Mouse (Mus musculus) limb, embryonic 14.5 days (tissue): ENCODE results near the gene Ugt1a7c. TPM values are rescaled to one million over a fixed set of nuclear protein-coding genes. Genes with fewer than 3 reads are reported as not detected.
"Not testable (repeated sequence)": the region's sequence is repeated elsewhere in the genome, so short reads cannot be mapped to it uniquely, and the experiment has no call there.

Source experiments
- ATAC-seq: fragments of 200-750 bp; cut with Nextera tagmentation; 2 replicates; pipeline ENCODE4 v1.8.0; 2017; ENCODE audit warnings: low read depth, moderate number of reproducible peaks, moderate TSS enrichment; ENCODE audit not compliant: low FRiP score
- DNase-seq: peaks from one replicate; pipeline ENCODE4 v3.0.0-alpha.2; 2015; ENCODE audit warnings: low spot score
- H3K27ac ChIP-seq: fragments of 300-500 bp; sonication (generic); replicated peaks from 2 replicates; pipeline ENCODE4 v1.5.1; 2014; ENCODE audit warnings: low read depth, mild to moderate bottlenecking, low read length, moderate library complexity, mixed read lengths
- H3K27me3 ChIP-seq: fragments of 300-500 bp; sonication (generic); 2 replicates; pipeline ENCODE4 v1.6.1; 2014; ENCODE audit warnings: low read length, mixed read lengths; ENCODE audit not compliant: control insufficient read depth, insufficient read depth
- H3K36me3 ChIP-seq: fragments of 300-500 bp; sonication (generic); 2 replicates; pipeline ENCODE4 v1.6.1; 2014; ENCODE audit warnings: mild to moderate bottlenecking, low read length, moderate library complexity, mixed read lengths; ENCODE audit not compliant: control insufficient read depth, insufficient read depth
- H3K4me1 ChIP-seq: fragments of 300-500 bp; sonication (generic); 2 replicates; pipeline ENCODE4 v1.6.1; 2014; ENCODE audit warnings: antibody characterized with exemption, low read length, mixed read lengths; ENCODE audit not compliant: control insufficient read depth, insufficient read depth
- H3K4me2 ChIP-seq: fragments of 300-500 bp; sonication (generic); replicated peaks from 2 replicates; pipeline ENCODE4 v1.6.1; 2014; ENCODE audit warnings: low read depth, mild to moderate bottlenecking, low read length, moderate library complexity; ENCODE audit not compliant: severe bottlenecking
- H3K4me3 ChIP-seq: fragments of 300-500 bp; sonication (generic); replicated peaks from 2 replicates; pipeline ENCODE4 v1.5.1; 2014; ENCODE audit warnings: low read length
- H3K9ac ChIP-seq: fragments of 300-500 bp; sonication (generic); 2 replicates; pipeline ENCODE4 v1.6.1; 2014; ENCODE audit warnings: mild to moderate bottlenecking, low read depth, low read length, moderate library complexity; ENCODE audit not compliant: severe bottlenecking
- H3K9me3 ChIP-seq: fragments of 300-500 bp; sonication (generic); 2 replicates; pipeline ENCODE4 v1.6.1; 2016; ENCODE audit warnings: low read length; ENCODE audit not compliant: control insufficient read depth
- POLR2A ChIP-seq: fragments of 200-500 bp; IDR thresholded peaks from 2 replicates; pipeline ENCODE4 v1.8.0; 2012; ENCODE audit warnings: inconsistent platforms, mild to moderate bottlenecking, moderate library complexity, borderline replicate concordance; ENCODE audit not compliant: insufficient read depth, insufficient read length; ENCODE audit errors: extremely low read depth
- WGBS: fragments of 180-500 bp; shearing (Covaris S2); extraction: QIAGEN DNeasy Blood & Tissue Kit; methylation state at CpG from one replicate; pipeline ENCODE4 v1.1.7; 2014; 5-methylcytosine and 5-hydroxymethylcytosine counted together
- polyA plus RNA-seq, 2 experiments: library from polyadenylated mRNA; depleted of rRNA in 1 of 2; stranded (reverse) in 1 of 2; unstranded in 1 of 2; fragments of >200 nt; fragmentation: Nextera tagmentation in 1 of 2; extraction: Ambion mirVana in 1 of 2; gene quantifications; 2 replicates each; pipeline versions ENCODE4 v1.2.1 to v1.2.3; 2012 to 2014

The Ugt1a7c gene
- polyA plus RNA-seq, 2 experiments: 2.2 to 2.6 TPM

DNA sequence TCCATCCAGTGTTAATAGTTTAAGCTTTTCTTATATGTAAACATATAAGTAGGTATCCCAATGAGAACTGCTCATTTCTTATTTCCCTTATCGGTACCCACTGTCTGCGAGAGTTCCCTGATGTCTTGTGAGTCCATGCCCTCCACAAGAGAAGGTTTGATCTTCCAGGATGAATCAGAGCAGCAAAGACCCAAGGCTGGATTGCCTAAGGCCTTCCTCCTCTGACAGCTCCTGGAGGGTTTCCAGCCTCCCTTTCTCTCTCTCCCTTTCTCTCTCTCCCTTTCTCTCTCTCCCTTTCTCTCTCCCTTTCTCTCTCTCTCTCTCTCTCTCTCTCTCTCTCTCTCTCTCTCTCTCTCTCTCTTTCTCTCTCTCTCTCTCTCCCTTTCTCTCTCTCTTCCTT, 34.2 kb downstream of the Ugt1a7c start:
- H3K4me2 ChIP-seq, H3K9ac ChIP-seq, H3K9me3 ChIP-seq, ATAC-seq, H3K27me3 ChIP-seq, H3K4me3 ChIP-seq, H3K36me3 ChIP-seq, H3K27ac ChIP-seq, H3K4me1 ChIP-seq, DNase-seq: not testable (repeated sequence)
- WGBS: 86% methylated on average over 2 of the region's 2 CpGs

DNA sequence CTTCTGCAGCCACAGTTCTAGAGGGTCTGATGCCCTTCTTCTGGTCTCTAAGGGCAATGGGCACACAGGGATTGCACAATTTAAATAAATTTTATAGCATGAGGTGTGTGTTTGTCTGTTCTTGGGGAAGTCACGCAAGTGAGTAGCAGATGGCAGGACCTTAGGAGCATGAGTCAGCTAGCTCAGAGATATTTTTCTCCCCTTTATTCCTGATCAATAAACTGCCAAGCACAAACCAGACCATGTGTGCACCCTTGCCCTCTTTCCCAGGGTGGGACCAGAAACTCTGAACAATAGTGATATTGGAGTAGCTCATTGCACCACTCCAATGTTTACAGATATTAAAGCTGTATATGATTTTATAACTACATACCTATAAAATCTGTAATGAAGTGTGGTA, 35.4 kb downstream of the Ugt1a7c start:
- WGBS: 72% methylated on average over 1 of the region's 1 CpGs

DNA sequence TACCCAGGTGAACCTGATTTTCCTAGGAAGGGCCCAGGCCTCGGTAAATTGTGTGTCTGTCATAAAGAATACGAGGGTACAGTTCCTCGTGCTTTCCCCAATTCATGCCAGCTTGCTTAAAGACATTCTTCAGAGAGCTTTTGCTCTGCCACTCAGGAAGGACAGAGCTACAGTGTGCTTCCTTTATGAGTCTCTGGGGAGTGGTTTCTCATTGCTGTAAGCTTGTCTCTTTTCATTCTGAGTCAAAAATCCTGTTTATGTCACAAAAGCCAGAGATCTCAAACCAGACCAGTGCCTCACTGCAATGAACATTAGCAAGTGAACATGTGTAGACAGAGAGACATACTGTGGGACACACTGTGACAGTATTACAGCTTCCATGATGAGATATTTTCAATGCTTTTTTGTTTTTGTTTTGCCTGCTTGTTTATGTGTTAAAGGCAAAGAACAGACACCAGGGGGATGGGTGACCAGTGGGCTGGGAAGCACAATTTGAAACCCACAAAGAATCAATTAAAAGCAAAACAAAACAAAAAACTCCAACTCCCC, 39.1 kb downstream of the Ugt1a7c start:
- Histone ChIP-seq H3K4me3 (no peak overlapping the region), H3K9ac (no peak overlapping the region), H3K4me2 (no peak overlapping the region), H3K27ac (0 out of 2 replicates have a peak overlapping the region, but pooled peaks have one; percentile 33), H3K27me3 (no peaks in the 10 kb centered on the region), H3K4me1 (0 out of 2 replicates have a peak, but pooled peaks cover 4% of the 10 kb centered on the region), H3K9me3 (no peaks in the 10 kb centered on the region), H3K36me3 (no peaks in the 10 kb centered on the region)
- 42% methylated on average over 3 of the region's 3 CpGs for WGBS
- no peak for TF ChIP-seq POLR2A
- DNase-seq: no peak
- no peak for ATAC-seq

More for the DNA sequence above, 35.4 kb downstream of the Ugt1a7c start:
- H3K4me3 ChIP-seq, H3K36me3 ChIP-seq, H3K27ac ChIP-seq, H3K9ac ChIP-seq, H3K9me3 ChIP-seq, H3K27me3 ChIP-seq, H3K4me2 ChIP-seq, DNase-seq, H3K4me1 ChIP-seq, ATAC-seq: not testable (repeated sequence)

DNA sequence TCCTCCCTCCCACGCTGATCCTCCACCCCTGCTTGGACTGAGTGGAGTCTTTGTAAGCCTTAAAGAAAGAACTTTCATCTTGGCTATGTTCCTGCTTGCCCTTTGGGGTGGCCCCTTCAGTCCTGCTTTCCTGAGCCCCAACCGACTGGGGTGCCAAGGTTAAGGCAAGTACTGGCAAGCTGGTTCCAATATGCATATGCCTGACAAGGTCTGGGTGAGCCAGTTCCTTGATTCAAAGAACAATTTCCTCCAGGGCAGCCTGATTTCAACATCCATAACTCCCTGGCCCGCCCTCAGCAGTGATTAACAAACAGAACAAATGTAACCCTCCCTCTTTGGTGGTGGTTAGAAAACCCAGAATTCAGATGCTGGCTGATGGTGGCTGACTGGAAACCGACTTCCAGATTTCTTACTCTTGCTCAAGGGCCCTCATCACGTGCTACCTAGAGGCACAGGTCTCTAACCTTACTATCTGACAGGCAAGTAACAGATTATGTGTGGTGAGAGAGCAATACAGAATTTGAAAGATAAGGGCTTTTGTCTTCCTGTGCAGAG, 39.7 kb downstream of the Ugt1a7c start, which contains the start of gene Ugt1a6a:
Gene Ugt1a6a, plus strand, starts transcription at position 353 of the 555 bp plus-strand sequence.
- not testable (repeated sequence) for H3K4me1 ChIP-seq, H3K9me3 ChIP-seq, H3K4me3 ChIP-seq, H3K27me3 ChIP-seq, H3K36me3 ChIP-seq, H3K4me2 ChIP-seq, ATAC-seq, H3K9ac ChIP-seq
- WGBS: 50% methylated on average over 5 of the region's 5 CpGs
- peak; percentile 12 for DNase-seq
- H3K27ac ChIP-seq: 0 out of 2 replicates have a peak within 1 kb of the TSS, but pooled peaks have one; percentile 33

DNA sequence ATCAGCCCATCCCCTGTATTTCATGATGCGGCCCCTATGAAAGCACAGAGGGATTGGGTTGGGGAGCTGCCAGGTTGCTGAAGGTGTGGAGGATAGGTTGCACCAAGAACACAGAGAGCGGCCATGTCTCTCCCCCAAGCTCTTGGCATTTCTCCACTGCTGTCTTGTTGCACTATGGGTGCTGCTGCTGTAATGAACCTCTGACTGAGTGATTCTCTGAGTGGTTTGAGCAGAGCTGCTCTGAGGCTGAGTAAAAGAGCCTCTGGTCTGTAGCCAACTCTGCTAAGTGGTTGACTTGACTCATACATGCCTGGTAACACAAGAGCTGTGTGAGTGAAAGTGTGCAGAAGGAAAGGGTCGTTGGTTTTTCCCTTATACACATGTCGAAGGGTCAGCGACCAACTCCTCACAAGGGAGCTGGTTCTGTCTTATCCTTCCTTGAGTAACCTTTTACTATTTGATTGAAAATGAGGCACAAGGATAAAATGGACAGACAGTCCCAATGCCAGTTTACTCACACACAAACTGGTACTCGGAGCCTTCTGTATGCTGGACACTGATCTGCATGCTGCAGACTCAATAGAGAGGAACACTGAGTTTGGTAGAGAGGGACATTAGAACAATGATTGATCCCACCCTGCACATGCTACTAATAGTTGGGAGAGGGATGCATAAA, 40.5 kb downstream of the Ugt1a7c start:
- not testable (repeated sequence) for H3K4me1 ChIP-seq, H3K4me3 ChIP-seq, H3K27ac ChIP-seq, ATAC-seq, H3K9me3 ChIP-seq, H3K36me3 ChIP-seq, H3K4me2 ChIP-seq, H3K9ac ChIP-seq, H3K27me3 ChIP-seq, DNase-seq
- 92% methylated on average over 5 of the region's 6 CpGs for WGBS
